Mouse (Mus musculus) liver, embryonic 13.5 days (tissue): ENCODE results near the gene Nt5c3b. TPM values are rescaled to one million over a fixed set of nuclear protein-coding genes. Genes with fewer than 3 reads are reported as not detected.
A peak's percentile ranks its signal among the peaks of the same experiment; 100 is the strongest.

Experiments
- ATAC-seq: fragments of 200-750 bp; cut with Nextera tagmentation; 2 replicates; pipeline ENCODE4 v1.8.0; 2017; ENCODE audit warnings: low read depth, mild to moderate bottlenecking, moderate number of reproducible peaks, moderate library complexity
- DNase-seq: peaks from one replicate; pipeline ENCODE4 v3.0.0; 2022
- H3K27ac ChIP-seq: fragments of 300-500 bp; sonication (generic); 2 replicates; pipeline ENCODE4 v1.5.1; 2015; ENCODE audit warnings: moderate library complexity, mild to moderate bottlenecking, inconsistent platforms
- H3K27me3 ChIP-seq: fragments of 300-500 bp; sonication (generic); 2 replicates; pipeline ENCODE4 v1.6.1; 2015; ENCODE audit warnings: mild to moderate bottlenecking, inconsistent platforms
- H3K36me3 ChIP-seq: fragments of 300-500 bp; sonication (generic); 2 replicates; pipeline ENCODE4 v1.6.1; 2015; ENCODE audit warnings: mild to moderate bottlenecking, inconsistent platforms
- H3K4me1 ChIP-seq: fragments of 300-500 bp; sonication (generic); replicated peaks from 2 replicates; pipeline ENCODE4 v1.6.1; 2015; ENCODE audit warnings: inconsistent platforms
- H3K4me2 ChIP-seq: fragments of 300-500 bp; sonication (generic); 2 replicates; pipeline ENCODE4 v1.6.1; 2015; ENCODE audit warnings: inconsistent platforms, mild to moderate bottlenecking, moderate library complexity
- H3K4me3 ChIP-seq: fragments of 300-500 bp; sonication (generic); replicated peaks from 2 replicates; pipeline ENCODE4 v1.5.1; 2015; ENCODE audit warnings: mild to moderate bottlenecking, inconsistent platforms
- H3K9ac ChIP-seq: fragments of 300-500 bp; sonication (generic); 2 replicates; pipeline ENCODE4 v1.6.1; 2015; ENCODE audit warnings: mild to moderate bottlenecking, inconsistent platforms
- H3K9me3 ChIP-seq: fragments of 300-500 bp; sonication (generic); replicated peaks from 2 replicates; pipeline ENCODE4 v1.6.1; 2016; ENCODE audit warnings: inconsistent platforms
- WGBS: fragments of 180-500 bp; shearing (Covaris S2); methylation state at CpG from one replicate; pipeline ENCODE4 v1.1.7; 2015; ENCODE audit not compliant: insufficient replicate concordance; 5-methylcytosine and 5-hydroxymethylcytosine counted together
- polyA plus RNA-seq: library from polyadenylated mRNA; unstranded; fragments of >200 nt; fragmentation: Nextera tagmentation; extraction: Ambion mirVana; gene quantifications from 2 replicates; pipeline ENCODE4 v1.2.1, GENCODE M21; 2015

Gene Nt5c3b
- polyA plus RNA-seq, 1 experiment from 2014 or later: 25.1 TPM

DNA sequence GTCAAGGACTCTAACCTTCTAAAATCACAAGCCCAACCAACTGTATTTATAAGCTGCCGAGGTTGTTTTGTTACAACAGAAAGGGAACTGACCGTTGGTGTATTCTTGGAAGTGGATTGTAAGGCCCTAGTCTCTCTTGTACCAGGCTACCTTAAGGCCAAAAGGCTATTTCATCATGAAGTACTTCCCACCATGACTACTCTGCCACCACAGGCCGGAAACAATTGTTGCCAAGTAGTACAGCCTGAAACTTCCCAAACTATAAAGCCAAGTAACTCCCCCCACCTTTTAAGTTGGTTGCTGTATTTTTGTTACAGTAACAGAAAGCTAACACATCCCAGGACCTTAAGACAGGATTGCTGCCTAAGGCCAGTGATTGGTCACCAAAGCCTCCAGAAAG, 14.8 kb downstream of the Nt5c3b start:
- no peak overlapping the region for H3K4me2 ChIP-seq
- peaks cover 12% of the 10 kb centered on the region for H3K4me1 ChIP-seq
- no peak overlapping the region for H3K9ac ChIP-seq
- H3K9me3 ChIP-seq: no peaks in the 10 kb centered on the region
- WGBS: 56% methylated on average over 3 of the region's 3 CpGs
- no peak overlapping the region for H3K27ac ChIP-seq
- H3K36me3 ChIP-seq: peaks cover 12% of the 10 kb centered on the region; the same call in 1 of the 2 replicates
- H3K27me3 ChIP-seq: no peaks in the 10 kb centered on the region
- no peak overlapping the region for H3K4me3 ChIP-seq
- ATAC-seq: no peak
- no peak for DNase-seq

DNA sequence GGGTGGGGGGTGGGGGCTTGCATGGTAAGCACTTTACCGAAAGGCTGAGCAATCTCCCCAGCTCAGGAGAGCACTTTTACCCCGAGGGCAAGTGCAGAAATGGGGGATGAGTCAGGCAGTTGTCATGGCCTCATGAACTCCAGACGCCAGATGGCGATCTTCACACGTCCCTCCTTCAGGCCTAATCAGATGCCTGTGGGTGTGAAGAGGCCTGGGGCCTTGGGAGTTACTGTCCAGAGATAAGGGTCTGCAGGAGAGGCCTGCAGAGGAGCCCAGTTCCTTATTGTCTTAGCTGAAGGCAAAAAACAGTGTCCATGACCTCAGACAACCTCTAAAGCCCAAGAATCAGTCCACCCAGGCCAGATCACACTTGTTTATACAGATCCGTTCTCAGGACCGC, 15.8 kb downstream of the Nt5c3b start:
- no peak overlapping the region for H3K4me3 ChIP-seq
- peaks cover 8% of the 10 kb centered on the region; the same call in 1 of the 2 replicates for H3K36me3 ChIP-seq
- WGBS: 17% methylated on average over 7 of the region's 7 CpGs
- DNase-seq (peak; percentile 74), ATAC-seq (peak; percentile 63)
- no peak overlapping the region for H3K4me2 ChIP-seq
- H3K27ac ChIP-seq: no peak overlapping the region
- H3K4me1 ChIP-seq: peaks cover 12% of the 10 kb centered on the region
- no peak overlapping the region for H3K9ac ChIP-seq
- H3K27me3 ChIP-seq: no peaks in the 10 kb centered on the region
- H3K9me3 ChIP-seq: no peaks in the 10 kb centered on the region

DNA sequence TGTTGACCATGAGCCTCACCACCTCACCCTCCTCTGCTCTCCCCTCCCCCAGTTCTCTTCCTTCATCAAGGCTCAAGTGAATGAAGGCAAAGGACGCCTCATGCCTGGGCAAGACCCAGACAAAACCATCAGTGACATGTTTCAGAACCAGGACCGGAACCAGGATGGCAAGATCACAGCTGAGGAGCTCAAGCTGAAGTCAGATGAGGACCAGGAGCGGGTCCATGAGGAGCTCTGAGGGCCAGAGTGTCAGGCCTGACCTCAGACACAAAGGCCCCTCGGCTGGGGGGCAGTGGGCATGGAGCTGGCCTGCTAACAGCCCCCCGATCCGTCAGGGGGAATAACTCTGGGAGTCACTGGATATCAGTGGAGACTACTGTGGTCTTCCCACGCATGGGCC, 17.8 kb downstream of the Nt5c3b start:
- Histone ChIP-seq H3K9me3 (no peaks in the 10 kb centered on the region), H3K9ac (no peak overlapping the region), H3K36me3 (no peaks in the 10 kb centered on the region; the same call in 1 of the 2 replicates), H3K4me1 (peaks cover 12% of the 10 kb centered on the region), H3K4me2 (no peak overlapping the region), H3K4me3 (no peak overlapping the region), H3K27me3 (no peaks in the 10 kb centered on the region), H3K27ac (no peak overlapping the region)
- ATAC-seq (no peak), DNase-seq (no peak)
- 73% methylated on average over 7 of the region's 7 CpGs for WGBS

DNA sequence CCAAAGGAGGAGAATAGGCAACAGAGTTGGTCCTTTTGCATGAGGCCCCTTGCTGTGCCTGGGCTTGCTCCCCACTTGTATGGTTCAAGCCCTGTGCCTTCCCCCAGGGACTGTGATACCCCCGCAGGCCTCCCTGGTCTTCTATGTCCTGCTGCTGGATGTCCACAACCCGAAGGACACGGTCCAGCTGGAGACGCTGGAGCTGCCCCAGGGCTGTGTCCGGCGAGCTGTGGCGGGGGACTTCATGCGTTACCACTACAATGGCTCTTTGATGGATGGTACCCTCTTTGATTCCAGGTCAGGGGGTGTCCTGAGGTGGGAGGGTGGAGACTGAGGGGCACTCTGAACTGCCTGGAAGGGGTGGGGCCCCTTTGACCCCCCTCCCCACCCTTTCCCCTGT, 20.1 kb downstream of the Nt5c3b start:
- Histone ChIP-seq H3K27ac (no peak overlapping the region), H3K9ac (no peak overlapping the region), H3K4me1 (peaks cover 12% of the 10 kb centered on the region), H3K4me2 (no peak overlapping the region), H3K9me3 (no peaks in the 10 kb centered on the region), H3K27me3 (peaks cover 5% of the 10 kb centered on the region), H3K36me3 (no peaks in the 10 kb centered on the region; the same call in 1 of the 2 replicates), H3K4me3 (no peak overlapping the region)
- WGBS: 77% methylated on average over 8 of the region's 8 CpGs
- no peak for DNase-seq
- ATAC-seq: no peak

DNA sequence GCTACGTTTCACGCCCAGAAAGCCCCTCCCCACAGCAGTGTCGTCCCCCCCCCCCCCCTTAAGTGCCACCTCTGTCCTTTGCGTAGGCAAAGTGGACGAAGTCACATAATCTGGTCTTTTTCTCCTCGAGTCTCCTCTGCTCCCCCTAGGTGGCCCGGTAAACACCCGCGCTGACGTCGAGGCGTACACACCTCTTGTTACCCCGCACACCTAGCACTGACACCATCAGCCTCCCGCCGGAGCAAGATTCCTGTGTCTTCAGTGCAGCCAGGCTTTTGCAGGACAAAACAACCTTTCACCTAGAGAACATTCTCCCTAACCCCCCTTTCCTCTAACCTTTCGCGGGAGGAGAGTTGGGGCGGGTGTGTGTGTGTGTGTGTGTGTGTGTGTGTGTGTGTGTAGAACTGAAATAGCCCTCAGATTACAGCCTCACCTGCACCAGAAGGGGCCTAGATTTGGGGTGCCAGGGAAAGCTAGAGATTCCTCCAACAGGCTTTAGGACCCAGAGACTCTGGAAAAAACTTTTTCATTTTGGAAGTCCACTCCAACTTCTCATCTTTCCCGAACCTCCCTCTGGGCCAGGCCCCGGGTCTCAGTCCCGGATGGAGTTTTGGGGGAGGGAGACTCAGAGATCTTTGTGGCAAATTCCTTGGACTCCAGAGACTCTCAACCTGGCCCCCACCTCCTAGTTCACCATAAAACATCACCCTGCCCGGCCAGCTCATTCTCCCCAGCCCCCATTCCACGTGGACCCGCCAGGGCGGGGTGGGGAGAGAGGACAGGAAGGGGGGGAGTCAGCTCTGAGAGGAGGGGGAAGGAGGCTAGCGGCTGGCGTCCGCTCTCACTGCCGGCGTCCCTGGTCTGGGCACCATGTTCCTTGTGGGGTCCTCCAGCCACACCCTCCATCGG, 26.4 kb downstream of the Nt5c3b start, which contains the start of gene Fkbp10:
Gene Fkbp10 (plus strand): TSS at position 784 of the 909 bp plus-strand sequence.
- no peaks in the 10 kb centered on the region for H3K9me3 ChIP-seq
- no peak for DNase-seq
- H3K27ac ChIP-seq: peak within 1 kb of the TSS; percentile 39
- H3K36me3 ChIP-seq: no peaks in the 10 kb centered on the region
- H3K4me2 ChIP-seq: peak within 1 kb of the TSS; percentile 65
- peak; percentile 37 for ATAC-seq
- 2% methylated on average over 30 of the region's 31 CpGs for WGBS
- peaks cover 48% of the 10 kb centered on the region for H3K27me3 ChIP-seq
- peak within 1 kb of the TSS; percentile 55 for H3K9ac ChIP-seq
- H3K4me1 ChIP-seq: peaks cover 18% of the 10 kb centered on the region
- peak within 1 kb of the TSS; percentile 58 for H3K4me3 ChIP-seq

DNA sequence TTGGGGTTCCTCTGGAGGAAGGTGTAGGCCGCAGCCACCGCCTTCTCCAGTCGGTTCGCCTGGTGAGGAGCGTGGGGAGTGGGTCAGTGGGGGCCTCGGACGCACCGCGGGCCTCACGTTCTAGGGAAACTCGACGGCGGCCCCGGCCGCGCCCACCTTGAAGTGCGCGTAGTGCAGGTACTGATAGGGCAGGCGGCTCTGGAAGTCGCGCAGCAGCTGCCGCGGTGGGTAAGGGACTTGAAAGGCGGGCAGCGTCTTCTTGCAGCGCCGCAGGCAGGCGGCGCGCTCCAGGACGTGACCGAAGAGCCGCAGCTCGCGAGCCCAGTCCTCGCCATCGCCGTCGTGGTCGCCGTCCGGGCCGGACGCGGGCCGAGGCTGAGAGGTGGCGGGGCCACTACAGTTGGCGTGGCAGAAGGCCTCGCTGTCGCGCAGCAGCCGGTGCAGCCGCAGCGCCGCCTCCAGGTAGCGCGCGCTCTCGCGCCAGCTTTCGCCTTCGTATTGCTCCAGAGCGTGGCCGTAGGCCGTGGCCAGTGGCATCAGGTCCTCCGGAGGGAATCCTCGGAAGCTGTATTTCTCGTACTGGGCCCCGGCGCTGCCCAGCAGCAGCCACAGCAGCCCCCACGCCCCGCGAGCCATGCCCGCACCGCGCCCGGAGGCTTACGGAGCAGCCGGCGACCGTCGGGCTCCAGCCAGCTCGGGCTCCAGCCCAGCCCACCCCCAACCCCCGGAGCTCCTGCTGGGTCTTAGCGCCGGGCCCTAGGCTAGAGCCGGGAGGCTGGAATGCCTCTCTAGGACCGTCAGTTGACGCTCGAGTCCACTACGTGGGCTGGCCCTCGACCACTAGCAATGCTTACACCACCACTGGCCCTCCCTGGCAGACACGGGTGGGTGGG, 27.3 kb downstream of the Nt5c3b start, which contains the start of gene P3h4:
Gene P3h4 (minus strand): TSS at position 816 of the 893 bp plus-strand sequence.
- H3K4me1 ChIP-seq: peaks cover 18% of the 10 kb centered on the region
- no peaks in the 10 kb centered on the region for H3K9me3 ChIP-seq
- peak within 1 kb of the TSS; percentile 55 for H3K9ac ChIP-seq
- H3K27ac ChIP-seq: peak within 1 kb of the TSS; percentile 39
- H3K4me3 ChIP-seq: peak within 1 kb of the TSS; percentile 58
- H3K27me3 ChIP-seq: peaks cover 48% of the 10 kb centered on the region
- ATAC-seq (peak; percentile 78), DNase-seq (peak; percentile 29)
- peak within 1 kb of the TSS; percentile 65 for H3K4me2 ChIP-seq
- no peaks in the 10 kb centered on the region for H3K36me3 ChIP-seq
- 3% methylated on average over 93 of the region's 93 CpGs for WGBS

DNA sequence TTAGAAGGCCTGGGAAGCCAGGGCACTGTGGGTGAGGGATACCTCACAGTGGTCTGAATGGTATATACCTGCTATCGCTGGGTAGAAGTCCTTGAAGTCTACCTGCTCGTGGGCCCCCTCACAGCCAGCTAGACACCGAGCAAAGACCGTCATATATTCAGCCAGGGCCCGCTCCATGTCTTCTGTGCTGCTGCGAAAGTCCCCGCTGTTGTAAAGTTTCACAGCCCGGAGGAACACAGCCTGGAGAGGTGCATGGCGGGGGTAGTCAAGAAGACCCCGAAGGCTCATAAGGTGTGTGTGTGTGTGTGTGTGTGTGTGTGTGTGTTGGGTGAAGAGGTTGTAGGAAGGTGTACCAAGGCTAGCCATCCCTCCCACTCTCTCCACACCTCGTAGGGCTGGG, 28.1 kb downstream of the Nt5c3b start:
- WGBS: 60% methylated on average over 11 of the region's 11 CpGs
- Histone ChIP-seq H3K36me3 (no peaks in the 10 kb centered on the region), H3K4me1 (peaks cover 18% of the 10 kb centered on the region), H3K9ac (peak overlapping the region; percentile 55; the same call in 1 of the 2 replicates), H3K27me3 (peaks cover 48% of the 10 kb centered on the region), H3K27ac (no peak overlapping the region), H3K9me3 (no peaks in the 10 kb centered on the region), H3K4me2 (peak overlapping the region; percentile 65), H3K4me3 (peak overlapping the region; percentile 58)
- ATAC-seq: no peak
- no peak for DNase-seq

DNA sequence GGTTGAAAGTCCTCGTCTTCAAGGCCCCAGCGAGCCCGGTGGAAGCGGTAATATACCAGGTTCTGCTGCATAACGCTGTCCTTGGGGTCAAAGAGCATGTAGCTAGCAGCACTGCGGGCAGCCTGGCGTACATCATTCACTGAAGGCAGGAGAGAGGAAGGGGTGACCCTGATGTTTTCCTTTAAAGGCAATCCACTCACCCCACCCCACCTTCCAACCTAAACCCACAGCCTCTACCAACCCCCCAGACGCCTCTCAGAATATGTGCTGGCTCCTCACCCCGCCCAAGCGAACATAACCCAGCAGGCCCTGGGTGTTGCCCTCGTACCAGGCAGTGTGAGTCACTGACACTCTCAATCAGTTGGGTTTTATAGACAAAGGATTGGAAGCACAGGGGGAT, 29.9 kb downstream of the Nt5c3b start:
- Histone ChIP-seq H3K4me2 (no peak overlapping the region), H3K4me1 (peaks cover 18% of the 10 kb centered on the region), H3K9me3 (no peaks in the 10 kb centered on the region), H3K27me3 (peaks cover 46% of the 10 kb centered on the region), H3K27ac (no peak overlapping the region), H3K4me3 (no peak overlapping the region), H3K36me3 (no peaks in the 10 kb centered on the region), H3K9ac (no peak overlapping the region)
- 54% methylated on average over 11 of the region's 11 CpGs for WGBS
- no peak for DNase-seq
- ATAC-seq: no peak

DNA sequence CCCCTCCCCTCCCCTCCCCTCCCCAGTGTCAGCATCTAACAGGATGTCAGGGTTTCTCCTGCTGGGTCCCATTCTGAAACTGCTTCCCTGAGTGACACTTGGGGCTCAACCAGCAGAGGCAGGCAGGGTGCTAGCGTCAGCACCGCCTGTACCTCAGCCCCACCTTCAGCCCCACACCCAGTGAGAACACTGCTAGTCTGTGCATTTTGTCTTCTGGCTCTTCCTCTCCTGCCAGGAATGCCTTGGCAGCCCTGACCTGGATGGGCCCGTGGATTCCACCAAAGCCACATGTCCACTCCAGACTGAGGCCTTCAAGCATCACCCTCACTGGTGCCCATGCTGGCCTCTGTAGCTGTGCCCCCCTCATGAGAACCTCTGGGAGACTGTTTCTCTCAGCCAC, 31.9 kb downstream of the Nt5c3b start:
- Histone ChIP-seq H3K27ac (no peak overlapping the region), H3K27me3 (peaks cover 25% of the 10 kb centered on the region), H3K9me3 (no peaks in the 10 kb centered on the region), H3K4me3 (no peak overlapping the region), H3K4me1 (peaks cover 13% of the 10 kb centered on the region), H3K4me2 (no peak overlapping the region), H3K36me3 (no peaks in the 10 kb centered on the region), H3K9ac (no peak overlapping the region)
- no peak for DNase-seq
- WGBS: 63% methylated on average over 3 of the region's 3 CpGs
- no peak for ATAC-seq

DNA sequence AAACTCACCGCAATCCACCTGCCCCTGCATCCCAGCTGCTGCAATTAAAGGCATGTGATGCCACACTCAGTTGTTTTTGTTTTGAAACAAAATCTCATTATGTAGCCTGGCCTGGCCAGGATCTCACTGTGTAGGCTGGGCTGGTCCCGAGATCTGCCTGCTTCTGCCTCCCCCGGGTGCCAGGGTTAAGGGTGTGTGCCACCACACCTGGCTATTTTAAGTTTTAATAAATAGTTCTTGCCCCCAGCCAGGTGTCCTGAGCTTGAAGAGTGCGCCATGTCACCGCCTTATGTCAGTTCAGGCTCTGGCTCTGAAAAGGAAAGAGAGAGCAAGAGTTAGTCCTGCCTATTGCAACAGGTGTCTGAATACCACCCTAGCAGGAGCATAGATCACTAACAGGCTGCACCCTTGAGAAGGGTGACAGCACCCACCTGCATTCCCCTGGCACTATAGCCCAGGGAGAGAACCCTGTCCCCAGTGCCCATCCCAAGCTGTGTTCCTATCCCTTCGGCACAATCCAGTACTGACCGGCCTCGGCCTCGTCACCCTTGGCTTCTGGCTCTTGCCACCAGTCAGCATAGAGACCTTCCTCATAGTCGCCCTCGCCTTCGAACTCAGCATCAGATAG, 32.7 kb downstream of the Nt5c3b start:
- 81% methylated on average over 12 of the region's 12 CpGs for WGBS
- no peak overlapping the region for H3K4me3 ChIP-seq
- no peak overlapping the region for H3K9ac ChIP-seq
- no peaks in the 10 kb centered on the region for H3K36me3 ChIP-seq
- peaks cover 6% of the 10 kb centered on the region for H3K4me1 ChIP-seq
- DNase-seq (no peak), ATAC-seq (no peak)
- no peak overlapping the region for H3K27ac ChIP-seq
- no peaks in the 10 kb centered on the region for H3K9me3 ChIP-seq
- H3K4me2 ChIP-seq: no peak overlapping the region
- peaks cover 18% of the 10 kb centered on the region for H3K27me3 ChIP-seq
